Mouse (Mus musculus) forebrain, embryonic 16.5 days (tissue): ENCODE data around the gene Tns1. TPM values are rescaled to one million over a fixed set of nuclear protein-coding genes. Genes with fewer than 3 reads are reported as not detected.
A peak's percentile ranks its signal among the peaks of the same experiment; 100 is the strongest.

Experiments used
- ATAC-seq: fragments of 200-750 bp; cut with Nextera tagmentation; 2 replicates; pipeline ENCODE4 v1.8.0; 2017; ENCODE audit warnings: mild to moderate bottlenecking, moderate library complexity
- H3K27ac ChIP-seq: fragments of 300-500 bp; sonication (generic); 2 replicates; pipeline ENCODE4 v1.5.1; 2014; ENCODE audit warnings: low read length, control low read depth
- H3K27me3 ChIP-seq: fragments of 300-500 bp; sonication (generic); replicated peaks from 2 replicates; pipeline ENCODE4 v1.6.1; 2014; ENCODE audit warnings: low read length; ENCODE audit not compliant: control insufficient read depth, insufficient read depth
- H3K36me3 ChIP-seq: fragments of 300-500 bp; sonication (generic); 2 replicates; pipeline ENCODE4 v1.6.1; 2014; ENCODE audit not compliant: control insufficient read depth, insufficient read depth
- H3K4me1 ChIP-seq: fragments of 300-500 bp; sonication (generic); replicated peaks from 2 replicates; pipeline ENCODE4 v1.6.1; 2014; ENCODE audit warnings: low read length; ENCODE audit not compliant: control insufficient read depth, insufficient read depth
- H3K4me2 ChIP-seq: fragments of 300-500 bp; sonication (generic); 2 replicates; pipeline ENCODE4 v1.6.1; 2014; ENCODE audit warnings: mild to moderate bottlenecking, low read length, control low read depth
- H3K4me3 ChIP-seq: fragments of 300-500 bp; sonication (generic); replicated peaks from 2 replicates; pipeline ENCODE4 v1.5.1; 2014; ENCODE audit warnings: mild to moderate bottlenecking, low read length, control low read depth
- H3K9ac ChIP-seq: fragments of 300-500 bp; sonication (generic); replicated peaks from 2 replicates; pipeline ENCODE4 v1.6.1; 2014; ENCODE audit warnings: low read depth, low read length, control low read depth
- H3K9me3 ChIP-seq: fragments of 300-500 bp; sonication (generic); 2 replicates; pipeline ENCODE4 v1.6.1; 2016; ENCODE audit warnings: low read length; ENCODE audit not compliant: control insufficient read depth
- WGBS: fragments of 180-500 bp; shearing (Covaris S2); extraction: QIAGEN DNeasy Blood & Tissue Kit; methylation state at CpG from one replicate; pipeline ENCODE4 v1.1.7; 2014; 5-methylcytosine and 5-hydroxymethylcytosine counted together
- polyA plus RNA-seq: library from polyadenylated mRNA; unstranded; fragments of >200 nt; fragmentation: Nextera tagmentation; extraction: Ambion mirVana; gene quantifications from 2 replicates; pipeline ENCODE4 v1.2.1, GENCODE M21; 2015

Tns1 gene
- polyA plus RNA-seq, 1 experiment from 2014 or later = 10.7 TPM

DNA sequence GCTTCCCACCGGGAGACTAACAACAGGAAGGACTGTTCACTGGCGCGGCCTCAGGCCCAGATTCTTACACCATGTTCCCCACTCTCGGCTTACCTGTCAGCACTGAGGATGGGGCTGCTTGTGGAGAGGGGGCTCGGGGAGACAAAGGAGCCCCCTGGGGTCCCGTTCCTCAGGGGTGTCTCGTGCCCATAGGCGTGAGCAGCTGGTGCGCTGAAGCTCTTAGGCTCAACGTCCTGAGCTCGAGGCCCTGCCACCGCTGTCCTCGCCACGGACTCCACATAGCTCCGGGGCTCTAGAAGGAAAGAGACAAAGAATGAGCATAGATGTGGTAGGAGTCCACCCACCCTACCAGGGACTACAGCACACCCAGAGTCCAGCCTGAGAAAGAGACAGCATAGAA, 196.4 kb downstream of the Tns1 start:
- no peak for ATAC-seq
- WGBS = 76% methylated on average over 15 of the region's 15 CpGs
- no peaks in the 10 kb centered on the region for H3K36me3 ChIP-seq
- no peaks in the 10 kb centered on the region for H3K27me3 ChIP-seq
- no peak overlapping the region for H3K4me3 ChIP-seq
- no peak overlapping the region for H3K4me2 ChIP-seq
- H3K27ac ChIP-seq = no peak overlapping the region
- H3K4me1 ChIP-seq = no peaks in the 10 kb centered on the region; the same call in 1 of the 2 replicates
- no peak overlapping the region for H3K9ac ChIP-seq
- no peaks in the 10 kb centered on the region for H3K9me3 ChIP-seq

- 55% methylated on average over 7 of the region's 7 CpGs for WGBS
- Histone ChIP-seq H3K4me3 (no peak overlapping the region), H3K27me3 (no peaks in the 10 kb centered on the region), H3K4me2 (no peak overlapping the region), H3K9ac (no peak overlapping the region), H3K9me3 (no peaks in the 10 kb centered on the region), H3K36me3 (no peaks in the 10 kb centered on the region), H3K27ac (no peak overlapping the region), H3K4me1 (no peaks in the 10 kb centered on the region)
- 0 out of 2 replicates have a peak, but pooled peaks have one; percentile 26 for ATAC-seq
Measured at GRCm38 (mm10) chr1:73926279-73926678, 198.0 kb downstream of the Tns1 start.

GRCm38 (mm10) chr1:73924871-73925610, 199.2 kb downstream of the Tns1 start:
- Histone ChIP-seq H3K4me2 (no peak overlapping the region), H3K27ac (no peak overlapping the region), H3K4me3 (no peak overlapping the region), H3K36me3 (no peaks in the 10 kb centered on the region), H3K4me1 (no peaks in the 10 kb centered on the region), H3K27me3 (no peaks in the 10 kb centered on the region), H3K9ac (no peak overlapping the region), H3K9me3 (no peaks in the 10 kb centered on the region)
- 92% methylated on average over 18 of the region's 18 CpGs for WGBS
- ATAC-seq = no peak

DNA sequence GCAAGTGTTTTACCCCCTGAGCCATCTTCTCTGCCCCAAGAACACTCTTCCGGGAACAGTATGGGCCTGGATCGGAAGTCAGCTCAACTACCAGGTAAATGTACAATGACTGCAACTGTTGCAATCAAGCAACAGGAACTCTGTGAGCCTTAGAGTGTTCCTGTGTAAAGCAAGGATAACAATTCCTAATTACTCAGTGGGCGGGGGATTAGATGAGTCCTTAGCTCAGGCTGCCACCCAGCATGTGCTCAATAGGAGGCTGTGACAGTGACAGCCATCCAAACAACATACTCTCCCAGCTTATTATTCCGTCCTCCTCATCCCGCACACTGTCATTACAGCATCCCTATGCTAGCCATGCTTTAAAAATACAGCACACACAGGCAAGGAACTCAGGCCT, 200.0 kb downstream of the Tns1 start:
- H3K36me3 ChIP-seq = no peaks in the 10 kb centered on the region
- H3K9me3 ChIP-seq = no peaks in the 10 kb centered on the region
- H3K4me2 ChIP-seq = no peak overlapping the region
- no peak overlapping the region for H3K9ac ChIP-seq
- WGBS = 72% methylated on average over 5 of the region's 5 CpGs
- ATAC-seq = no peak
- H3K27me3 ChIP-seq = no peaks in the 10 kb centered on the region
- H3K27ac ChIP-seq = no peak overlapping the region
- no peaks in the 10 kb centered on the region for H3K4me1 ChIP-seq
- no peak overlapping the region for H3K4me3 ChIP-seq

- no peaks in the 10 kb centered on the region for H3K27me3 ChIP-seq
- no peaks in the 10 kb centered on the region for H3K36me3 ChIP-seq
- no peak overlapping the region; the same call in 1 of the 2 replicates for H3K27ac ChIP-seq
- no peak for ATAC-seq
- no peak overlapping the region for H3K9ac ChIP-seq
- WGBS = 87% methylated on average over 8 of the region's 8 CpGs
- H3K9me3 ChIP-seq = no peaks in the 10 kb centered on the region
- no peak overlapping the region for H3K4me3 ChIP-seq
- no peaks in the 10 kb centered on the region for H3K4me1 ChIP-seq
- H3K4me2 ChIP-seq = no peak overlapping the region
Measured at GRCm38 (mm10) chr1:73923185-73923584, 201.1 kb downstream of the Tns1 start.

DNA sequence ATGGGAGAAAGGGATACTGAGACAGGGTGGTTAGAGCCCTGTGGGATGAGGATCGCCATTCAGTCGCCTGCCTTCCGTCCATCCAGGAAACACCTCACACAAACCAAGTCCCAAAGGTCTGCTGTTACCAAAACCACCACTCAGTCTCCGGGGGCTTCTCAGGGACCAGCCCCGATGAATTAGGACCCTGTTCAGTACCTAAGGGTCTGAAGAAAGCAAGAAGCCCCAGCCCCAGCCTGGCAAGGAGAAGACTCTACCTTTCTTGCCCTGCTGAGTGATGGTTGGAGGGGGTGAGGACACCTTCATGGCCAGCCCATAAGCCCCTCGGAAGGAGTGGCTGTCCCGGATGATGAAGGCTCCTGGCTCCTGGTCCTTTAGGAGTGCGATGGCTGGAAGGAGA, 203.5 kb downstream of the Tns1 start:
- H3K9me3 ChIP-seq = no peaks in the 10 kb centered on the region
- ATAC-seq = no peak
- H3K4me2 ChIP-seq = no peak overlapping the region
- no peak overlapping the region for H3K9ac ChIP-seq
- WGBS = 96% methylated on average over 8 of the region's 8 CpGs
- H3K27me3 ChIP-seq = no peaks in the 10 kb centered on the region
- H3K4me3 ChIP-seq = no peak overlapping the region
- H3K36me3 ChIP-seq = no peaks in the 10 kb centered on the region
- no peaks in the 10 kb centered on the region for H3K4me1 ChIP-seq
- no peak overlapping the region for H3K27ac ChIP-seq

DNA sequence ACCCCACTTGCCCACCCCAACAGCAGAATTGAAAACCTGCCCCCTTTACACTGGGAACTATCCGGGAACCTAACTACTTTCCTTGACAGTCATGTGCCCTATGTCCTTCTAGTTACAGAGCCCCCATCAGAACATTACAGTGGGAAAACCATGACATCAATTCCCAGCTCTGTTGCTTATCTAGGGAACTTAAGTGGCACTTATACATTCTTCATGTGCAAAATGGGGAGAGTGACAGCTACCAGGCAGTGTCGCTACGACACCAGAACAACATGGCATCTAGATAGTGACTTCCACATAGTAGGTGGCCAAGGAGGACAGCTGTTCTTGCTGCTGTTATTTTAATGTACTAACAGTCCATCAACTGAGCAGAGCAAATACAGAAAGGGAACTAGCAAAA, 204.3 kb downstream of the Tns1 start:
- ATAC-seq = no peak
- Histone ChIP-seq H3K36me3 (no peaks in the 10 kb centered on the region), H3K27ac (no peak overlapping the region), H3K4me2 (no peak overlapping the region), H3K9me3 (no peaks in the 10 kb centered on the region), H3K9ac (no peak overlapping the region), H3K4me1 (peaks cover 4% of the 10 kb centered on the region; the same call in 1 of the 2 replicates), H3K4me3 (no peak overlapping the region), H3K27me3 (no peaks in the 10 kb centered on the region)
- 95% methylated on average over 3 of the region's 3 CpGs for WGBS

- Histone ChIP-seq H3K36me3 (no peaks in the 10 kb centered on the region), H3K9me3 (no peaks in the 10 kb centered on the region), H3K9ac (no peak overlapping the region), H3K4me1 (peaks cover 10% of the 10 kb centered on the region), H3K4me3 (no peak overlapping the region), H3K4me2 (no peak overlapping the region), H3K27ac (no peak overlapping the region), H3K27me3 (no peaks in the 10 kb centered on the region)
- ATAC-seq = no peak
- 71% methylated on average over 11 of the region's 11 CpGs for WGBS
Measured at GRCm38 (mm10) chr1:73918001-73918400, 206.2 kb downstream of the Tns1 start.

- no peak overlapping the region for H3K27ac ChIP-seq
- ATAC-seq = no peak
- WGBS = 81% methylated on average over 1 of the region's 1 CpGs
- H3K4me3 ChIP-seq = no peak overlapping the region
- no peaks in the 10 kb centered on the region for H3K9me3 ChIP-seq
- H3K9ac ChIP-seq = no peak overlapping the region
- H3K36me3 ChIP-seq = no peaks in the 10 kb centered on the region
- no peaks in the 10 kb centered on the region for H3K27me3 ChIP-seq
- H3K4me2 ChIP-seq = no peak overlapping the region
- peaks cover 10% of the 10 kb centered on the region for H3K4me1 ChIP-seq
Measured at GRCm38 (mm10) chr1:73916298-73916697, 208.0 kb downstream of the Tns1 start.
